In genomic region chr10:41926726-41927125, GRCm38 (mm10) we compare ENCODE assay signal across 20 mouse cellular contexts.
A peak's percentile ranks its signal among the peaks of the same experiment; 100 is the strongest.
DNase-seq lines count a peak whose midpoint lies in the region; ATAC-seq and TF ChIP-seq lines count a peak whose summit lies in the region.
"Had no signal": no experiment of that assay in that cellular context is flagged by ENCODE, and none has a peak within 500 bp of the region (broad histone marks: within the 10 kb centered on the region; RNA-seq: fewer than 3 reads in every experiment).

No protein-coding gene starts in this region.

- H3K4me3 ChIP-seq in gastrocnemius, adult 2 months = no peak overlapping the region
- no peak overlapping the region for H3K4me3 ChIP-seq in midbrain, embryonic 16.5 days (ENCODE audit: low read depth, low read length)
- no peak overlapping the region for H3K4me3 ChIP-seq in midbrain, embryonic 15.5 days
- H3K4me3 ChIP-seq: forebrain, embryonic 15.5 days; kidney, embryonic 15.5 days; limb, embryonic 10.5 days; liver, embryonic 12.5 days had no signal

- intact Hi-C loops in gastrocnemius, adult 2 months (cut with DNase I) = no loop called here
- intact Hi-C loops in gastrocnemius, postnatal 14 days (cut with DNase I; ENCODE audit: low total_unique reads) = no loop called here
- intact Hi-C loops in left cerebral cortex, postnatal 36 days (cut with DNase I) = no loop called here

- TF ChIP-seq CTCF in gastrocnemius, adult 2 months (IDR thresholded peaks at IDR 0.05) = no peak
- no peak for TF ChIP-seq CTCF in brain, embryonic 14.5 days (IDR thresholded peaks at IDR 0.05; ENCODE audit: borderline replicate concordance, extremely low read depth, insufficient read depth, insufficient read length)

- H3K27ac ChIP-seq in gastrocnemius, adult 2 months = peak overlapping the region; percentile 51
- H3K27ac ChIP-seq in midbrain, embryonic 16.5 days (ENCODE audit: low read length) = no peak overlapping the region
- H3K27ac ChIP-seq in midbrain, embryonic 15.5 days = no peak overlapping the region
- H3K27ac ChIP-seq: forebrain, embryonic 15.5 days; kidney, embryonic 15.5 days; limb, embryonic 10.5 days; liver, embryonic 12.5 days had no signal

- no peaks in the 10 kb centered on the region for H3K27me3 ChIP-seq in midbrain, embryonic 16.5 days (ENCODE audit: control insufficient read depth, insufficient read depth, low read depth, low read length)
- H3K27me3 ChIP-seq in midbrain, embryonic 15.5 days (replicated peaks) = no peaks in the 10 kb centered on the region
- H3K27me3 ChIP-seq: forebrain, embryonic 15.5 days; kidney, embryonic 15.5 days had no signal

- no peak for TF ChIP-seq POLR2A in brain, embryonic 14.5 days (IDR thresholded peaks at IDR 0.05; ENCODE audit: borderline replicate concordance, extremely low read depth, insufficient read depth, insufficient read length, poor library complexity, severe bottlenecking)

- no peak overlapping the region for H3K4me2 ChIP-seq in midbrain, embryonic 16.5 days (ENCODE audit: low read length)
- H3K4me2 ChIP-seq in midbrain, embryonic 15.5 days = no peak overlapping the region
- H3K4me2 ChIP-seq: forebrain, embryonic 15.5 days; heart, embryonic 11.5 days; kidney, embryonic 15.5 days; liver, embryonic 12.5 days; lung, embryonic 14.5 days had no signal

- no peaks in the 10 kb centered on the region for H3K4me1 ChIP-seq in midbrain, embryonic 16.5 days (ENCODE audit: control insufficient read depth, insufficient read depth, low read length)
- peaks cover 3% of the 10 kb centered on the region; the same call in 1 of the 2 replicates for H3K4me1 ChIP-seq in midbrain, embryonic 15.5 days
- H3K4me1 ChIP-seq: limb, embryonic 10.5 days; liver, embryonic 12.5 days had no signal

- no peaks in the 10 kb centered on the region for H3K36me3 ChIP-seq in midbrain, embryonic 16.5 days (ENCODE audit: control insufficient read depth, insufficient read depth, low read length)
- no peaks in the 10 kb centered on the region for H3K36me3 ChIP-seq in midbrain, embryonic 15.5 days (replicated peaks)
- H3K36me3 ChIP-seq: forebrain, embryonic 15.5 days; kidney, embryonic 15.5 days; limb, embryonic 10.5 days; liver, embryonic 12.5 days had no signal

- peak; percentile 48; the same call in 1 of the 2 replicates for ATAC-seq in midbrain, embryonic 16.5 days
- ATAC-seq in midbrain, embryonic 15.5 days (replicated peaks) = no peak; the same call in 1 of the 2 replicates
- ATAC-seq: forebrain, embryonic 15.5 days; liver, embryonic 12.5 days had no signal

- 73% methylated on average over 14 of the region's 14 CpGs for WGBS in midbrain, embryonic 16.5 days
- WGBS in midbrain, embryonic 15.5 days = 73% methylated on average over 14 of the region's 14 CpGs

- H3K9ac ChIP-seq in midbrain, embryonic 16.5 days (ENCODE audit: low read depth, low read length) = no peak overlapping the region
- H3K9ac ChIP-seq in midbrain, embryonic 15.5 days = no peak overlapping the region
- H3K9ac ChIP-seq: forebrain, embryonic 15.5 days; kidney, embryonic 15.5 days; liver, embryonic 12.5 days; lung, embryonic 14.5 days had no signal

- peak; percentile 9 for DNase-seq in adrenal gland, postnatal 10 days
- DNase-seq in adrenal gland, adult (ENCODE audit: inconsistent age in 2 of 2, low spot score in 1 of 2) = no peak
- DNase-seq in gastrocnemius, adult 2 months = peak; percentile 41
- no peak for DNase-seq in gastrocnemius, postnatal 14 days
- peak; percentile 36 for DNase-seq in brain, embryonic 14.5 days (ENCODE audit: low read depth)
- DNase-seq in left cerebral cortex, postnatal 36 days (ENCODE audit: low spot score in 2 of 2) = no peak
- DNase-seq: cerebellum, adult 11 months; cerebellum, postnatal 14 days; embryo, embryonic 11 days; gastrocnemius, postnatal 10 days; heart, postnatal 14 days; lung, embryonic 14.5 days; thymus, adult 18-20 months had no signal

- no peaks in the 10 kb centered on the region for H3K9me3 ChIP-seq in midbrain, embryonic 16.5 days (replicated peaks; ENCODE audit: control insufficient read depth, low read length, poor library complexity, severe bottlenecking)
- 0 out of 2 replicates have a peak, but pooled peaks cover 3% of the 10 kb centered on the region for H3K9me3 ChIP-seq in midbrain, embryonic 15.5 days
- H3K9me3 ChIP-seq: forebrain, embryonic 15.5 days; kidney, embryonic 15.5 days; limb, embryonic 10.5 days; liver, embryonic 12.5 days had no signal

Comparison
In these comparisons a context has a peak if more than half of its experiments do, and no peak if none do; other contexts are left out.
1. DNase-seq: peak in adrenal gland, postnatal 10 days (single experiment), gastrocnemius, adult 2 months (single experiment) and brain, embryonic 14.5 days (single experiment); none in adrenal gland, adult (0 of 2), gastrocnemius, postnatal 14 days (single experiment) and left cerebral cortex, postnatal 36 days (0 of 2).